In the genomic region with DNA sequence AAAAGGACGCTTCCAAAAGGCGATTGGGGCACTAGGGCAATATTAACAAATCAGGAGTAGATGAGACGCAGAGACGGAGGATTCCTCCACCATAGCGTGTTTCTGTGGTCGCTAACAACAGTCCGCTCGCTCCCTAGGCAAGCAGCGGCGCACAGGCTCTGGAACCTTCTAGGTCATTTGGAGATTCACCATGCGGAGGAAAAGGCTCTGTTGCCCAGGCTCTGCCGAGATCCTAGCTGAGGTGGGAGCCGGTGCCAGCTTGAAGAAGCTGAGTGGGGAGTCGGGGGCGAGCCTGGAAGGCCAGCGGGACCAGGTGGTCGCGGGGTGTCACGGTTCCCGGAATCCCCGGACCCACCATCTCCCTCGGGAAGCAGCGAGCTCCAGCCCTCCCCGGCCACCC, we compare ENCODE assay signal across 8 mouse cellular contexts. TPM values are rescaled to one million over a fixed set of nuclear protein-coding genes. Genes with fewer than 3 reads are reported as not detected.
A peak's percentile ranks its signal among the peaks of the same experiment; 100 is the strongest.
DNase-seq lines count a peak whose midpoint lies in the region; ATAC-seq lines count a peak whose summit lies in the region.

No protein-coding gene starts in this region.

- H3K36me3 ChIP-seq in erythroblast, embryonic 14.5 days (ENCODE audit: control insufficient read depth) = peaks cover 35% of the 10 kb centered on the region

- ATAC-seq in erythroblast, adult 5-6 weeks (replicated peaks; ENCODE audit: low FRiP score, poor library complexity, severe bottlenecking) = no peak

- peaks cover 46% of the 10 kb centered on the region for H3K4me1 ChIP-seq in erythroblast, embryonic 14.5 days (ENCODE audit: control insufficient read depth)

- DNase-seq in 3T3-L1 (ENCODE audit: low read depth, low spot score) = peak; percentile 62
- peak; percentile 44 for DNase-seq in embryo, embryonic 11 days
- peak; percentile 52 for DNase-seq in induced T-regulatory cell, adult 2 months (ENCODE audit: low read depth)
- peak; percentile 28 for DNase-seq in lung, postnatal 36 days
- DNase-seq in thymus, postnatal 14 days = no peak
- DNase-seq in adrenal gland, adult 2 months = no peak

- H3K9me3 ChIP-seq in erythroblast, embryonic 14.5 days (ENCODE audit: control insufficient read depth, low read length) = no peaks in the 10 kb centered on the region

- H3K27me3 ChIP-seq in erythroblast, embryonic 14.5 days (ENCODE audit: control insufficient read depth) = no peaks in the 10 kb centered on the region

- H3K4me3 ChIP-seq in erythroblast, embryonic 14.5 days (replicated peaks) = peak overlapping the region; percentile 97

RNA-seq across cellular contexts. Expression of gene Hsph1, which starts 0.6 kb away (rescaled TPM):
- polyA plus RNA-seq in erythroblast, embryonic 14.5 days (2012) = 2.4 and 2.8 TPM in 2 replicates
- 22.4 and 23.6 TPM in 2 replicates for total RNA-seq in erythroblast, adult 5-6 weeks (2015; ENCODE audit: low replicate concordance)
- total RNA-seq in erythroblast, adult 5-6 weeks (2017; ENCODE audit: low replicate concordance) = 16.6 and 19.0 TPM in 2 replicates
- total RNA-seq in adrenal gland, adult 2 months (2021) = 100 to 1,000 TPM; 116 to 371 TPM
- 5.1 and 23.5 TPM in 2 replicates for polyA plus RNA-seq in adrenal gland, adult 2 months (2012; rRNA removed)

RNA-seq across cellular contexts. Expression of gene B3glct, which starts 42.5 kb away (rescaled TPM):
- polyA plus RNA-seq in erythroblast, embryonic 14.5 days (2012) = 0.25 and 0.56 TPM in 2 replicates
- total RNA-seq in erythroblast, adult 5-6 weeks (2015; ENCODE audit: low replicate concordance) = 6.7 and 11.9 TPM in 2 replicates
- total RNA-seq in erythroblast, adult 5-6 weeks (2017; ENCODE audit: low replicate concordance) = 0.68 and 1.4 TPM in 2 replicates
- 10 to 100 TPM; 20.3 to 24.7 TPM for total RNA-seq in adrenal gland, adult 2 months (2021)
- 8.1 and 11.2 TPM in 2 replicates for polyA plus RNA-seq in adrenal gland, adult 2 months (2012; rRNA removed)

Comparison
In these comparisons a context has a peak if more than half of its experiments do, and no peak if none do; other contexts are left out.
1. DNase-seq: peak in 3T3-L1 (single experiment), embryo, embryonic 11 days (single experiment), induced T-regulatory cell, adult 2 months (single experiment) and lung, postnatal 36 days (single experiment); none in thymus, postnatal 14 days (single experiment) and adrenal gland, adult 2 months (single experiment).
2. RNA of gene Hsph1, which starts 0.6 kb away (total RNA-seq): 116 to 371 TPM in adrenal gland, adult 2 months; 16.6 to 23.6 TPM in erythroblast, adult 5-6 weeks; every median in the first group is over 4 times any median in the second.